Mouse (Mus musculus) erythroblast, embryonic 14.5 days (primary cell): ENCODE results near the gene Klhl15. TPM values are rescaled to one million over a fixed set of nuclear protein-coding genes. Genes with fewer than 3 reads are reported as not detected.
A peak's percentile ranks its signal among the peaks of the same experiment; 100 is the strongest.
"Not testable (repeated sequence)": the region's sequence is repeated elsewhere in the genome, so short reads cannot be mapped to it uniquely, and the experiment has no call there.

Source experiments
- H3K27me3 ChIP-seq: 2 replicates; pipeline ENCODE4 v1.6.1; 2012; ENCODE audit warnings: inconsistent platforms; ENCODE audit not compliant: control insufficient read depth
- H3K36me3 ChIP-seq: 2 replicates; pipeline ENCODE4 v1.6.1; 2012; ENCODE audit warnings: mild to moderate bottlenecking, inconsistent platforms; ENCODE audit not compliant: control insufficient read depth
- H3K4me1 ChIP-seq: 2 replicates; pipeline ENCODE4 v1.6.1; 2012; ENCODE audit warnings: inconsistent platforms; ENCODE audit not compliant: control insufficient read depth
- H3K4me3 ChIP-seq: replicated peaks from 2 replicates; pipeline ENCODE3; 2012; ENCODE audit warnings: moderate library complexity, mild to moderate bottlenecking, inconsistent platforms
- H3K9me3 ChIP-seq: 2 replicates; pipeline ENCODE4 v1.6.1; 2012; ENCODE audit warnings: low read length, inconsistent platforms, mixed read lengths; ENCODE audit not compliant: control insufficient read depth
- GATA1 ChIP-seq: IDR thresholded peaks from 2 replicates; pipeline ENCODE4 v1.6.1; 2012; ENCODE audit warnings: low read length, inconsistent platforms, mixed read lengths
- TAL1 ChIP-seq: IDR thresholded peaks from 3 replicates; pipeline ENCODE4 v1.6.1; 2012; ENCODE audit warnings: low read length, inconsistent platforms, mixed read lengths
- polyA plus RNA-seq: library from polyadenylated mRNA; stranded (reverse); fragments of >175 nt; gene quantifications from 2 replicates; pipeline ENCODE4 v1.2.3, GENCODE M21; 2012

Klhl15 gene
- 2.2 and 2.4 TPM in 2 replicates for polyA plus RNA-seq

GRCm38 (mm10) chrX:94234532-94235189 lies at the start of gene Klhl15:
Klhl15 (plus strand) TSS chrX:94234599.
- TF ChIP-seq TAL1 (no peak), GATA1 (no peak)
- peak within 1 kb of the TSS; percentile 92 for H3K4me3 ChIP-seq
- peaks cover 12% of the 10 kb centered on the region for H3K4me1 ChIP-seq
- H3K27me3 ChIP-seq: peaks cover 23% of the 10 kb centered on the region
- H3K36me3 ChIP-seq: peaks cover 3% of the 10 kb centered on the region; the same call in 1 of the 2 replicates
- H3K9me3 ChIP-seq: 0 out of 2 replicates have a peak, but pooled peaks cover 2% of the 10 kb centered on the region

GRCm38 (mm10) chrX:94185156-94185555 lies 49.2 kb upstream of the Klhl15 start:
- H3K4me3 ChIP-seq: no peak overlapping the region
- peaks cover 3% of the 10 kb centered on the region for H3K27me3 ChIP-seq
- H3K36me3 ChIP-seq: no peaks in the 10 kb centered on the region; the same call in 1 of the 2 replicates
- no peaks in the 10 kb centered on the region for H3K9me3 ChIP-seq
- TF ChIP-seq GATA1 (no peak), TAL1 (no peak)
- no peaks in the 10 kb centered on the region for H3K4me1 ChIP-seq

- not testable (repeated sequence) for H3K9me3 ChIP-seq, H3K4me1 ChIP-seq, H3K4me3 ChIP-seq, H3K27me3 ChIP-seq
- peaks cover 81% of the 10 kb centered on the region for H3K36me3 ChIP-seq
Observed at GRCm38 (mm10) chrX:94193901-94194300, 40.5 kb upstream of the Klhl15 start.

GRCm38 (mm10) chrX:94197789-94198188 lies 36.6 kb upstream of the Klhl15 start:
- H3K36me3 ChIP-seq: peaks cover 99% of the 10 kb centered on the region
- H3K4me3 ChIP-seq: no peak overlapping the region
- no peaks in the 10 kb centered on the region for H3K27me3 ChIP-seq
- TF ChIP-seq GATA1: no peak
- TF ChIP-seq TAL1: no peak
- no peaks in the 10 kb centered on the region for H3K4me1 ChIP-seq
- no peaks in the 10 kb centered on the region for H3K9me3 ChIP-seq

GRCm38 (mm10) chrX:94212264-94212596 lies 22.2 kb upstream of the Klhl15 start:
- Histone ChIP-seq H3K27me3 (no peaks in the 10 kb centered on the region), H3K9me3 (no peaks in the 10 kb centered on the region; the same call in 1 of the 2 replicates), H3K4me3 (peak overlapping the region; percentile 93), H3K36me3 (peaks cover 40% of the 10 kb centered on the region), H3K4me1 (peaks cover 13% of the 10 kb centered on the region)
- TF ChIP-seq GATA1 (no peak), TAL1 (no peak)

GRCm38 (mm10) chrX:94212597-94213321 lies 21.6 kb upstream of the Klhl15 start, which contains the start of gene Eif2s3x:
Eif2s3x (minus strand) TSS chrX:94212862.
- peak within 1 kb of the TSS; percentile 93 for H3K4me3 ChIP-seq
- TF ChIP-seq TAL1: no peak
- TF ChIP-seq GATA1: no peak
- peaks cover 13% of the 10 kb centered on the region for H3K4me1 ChIP-seq
- no peaks in the 10 kb centered on the region; the same call in 1 of the 2 replicates for H3K9me3 ChIP-seq
- peaks cover 35% of the 10 kb centered on the region for H3K36me3 ChIP-seq
- H3K27me3 ChIP-seq: no peaks in the 10 kb centered on the region

- no peaks in the 10 kb centered on the region; the same call in 1 of the 2 replicates for H3K9me3 ChIP-seq
- H3K4me3 ChIP-seq: peak overlapping the region; percentile 93
- H3K36me3 ChIP-seq: peaks cover 29% of the 10 kb centered on the region
- TF ChIP-seq TAL1 (no peak), GATA1 (no peak)
- peaks cover 13% of the 10 kb centered on the region for H3K4me1 ChIP-seq
- H3K27me3 ChIP-seq: no peaks in the 10 kb centered on the region
Observed at GRCm38 (mm10) chrX:94213384-94213783, 21.0 kb upstream of the Klhl15 start.

GRCm38 (mm10) chrX:94233432-94233831 lies 967 bp upstream of the Klhl15 start:
- Histone ChIP-seq H3K27me3 (peaks cover 20% of the 10 kb centered on the region), H3K36me3 (no peaks in the 10 kb centered on the region), H3K9me3 (0 out of 2 replicates have a peak, but pooled peaks cover 2% of the 10 kb centered on the region), H3K4me3 (peak overlapping the region; percentile 92), H3K4me1 (peaks cover 12% of the 10 kb centered on the region)
- no peak for TF ChIP-seq TAL1
- no peak for TF ChIP-seq GATA1

- peaks cover 22% of the 10 kb centered on the region for H3K27me3 ChIP-seq
- H3K4me3 ChIP-seq: peak overlapping the region; percentile 92
- peaks cover 12% of the 10 kb centered on the region for H3K4me1 ChIP-seq
- H3K36me3 ChIP-seq: peaks cover 3% of the 10 kb centered on the region; the same call in 1 of the 2 replicates
- H3K9me3 ChIP-seq: 0 out of 2 replicates have a peak, but pooled peaks cover 2% of the 10 kb centered on the region
- TF ChIP-seq GATA1 (no peak), TAL1 (no peak)
Observed at GRCm38 (mm10) chrX:94233936-94234531, 365 bp upstream of the Klhl15 start.
